ENCODE assay signal across 8 mouse cellular contexts in the genomic region with DNA sequence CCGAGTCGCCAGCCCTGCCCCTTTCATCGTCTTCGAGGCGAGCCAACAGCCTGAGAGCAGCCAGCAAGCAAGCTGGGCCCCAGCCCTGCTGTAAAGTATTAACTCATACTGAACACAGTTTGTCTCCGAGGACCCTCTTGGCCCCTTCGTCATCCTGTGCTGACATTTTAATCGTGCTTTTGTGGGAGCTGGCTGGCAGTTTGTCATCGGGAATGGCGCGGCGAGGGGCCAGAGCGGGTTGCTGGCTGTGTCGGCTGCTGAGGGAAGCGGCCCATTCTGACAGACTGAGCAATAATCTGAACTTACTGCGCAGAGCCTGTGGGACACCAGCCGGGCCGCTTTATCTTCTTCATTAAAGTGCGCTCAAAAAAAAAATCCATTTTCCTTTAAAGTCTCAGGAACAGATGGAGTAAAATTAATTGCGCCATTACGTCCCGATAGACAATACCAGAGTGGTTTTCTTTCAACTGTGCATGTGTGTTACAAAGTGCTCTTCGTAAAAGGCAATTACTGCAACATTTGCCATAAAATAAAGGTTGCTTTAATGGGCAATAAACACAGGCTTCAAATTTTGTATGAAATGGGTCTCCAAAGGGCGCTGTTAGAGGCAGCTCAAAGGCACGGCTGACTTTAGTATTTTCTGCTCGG.
DNase-seq lines count a peak whose midpoint lies in the region; ATAC-seq and TF ChIP-seq lines count a peak whose summit lies in the region.
"Had no signal": no experiment of that assay in that cellular context is flagged by ENCODE, and none has a peak within 500 bp of the region (broad histone marks: within the 10 kb centered on the region; RNA-seq: fewer than 3 reads in every experiment).

No protein-coding gene starts in this region.

- H3K9ac ChIP-seq in limb, embryonic 12.5 days (replicated peaks) = no peak overlapping the region
- H3K9ac ChIP-seq: liver, embryonic 15.5 days had no signal

- no peak for TF ChIP-seq POLR2A in lung, adult 2 months (IDR thresholded peaks at IDR 0.05; ENCODE audit: borderline replicate concordance, extremely low read depth, low read depth, low read length)

- TF ChIP-seq CTCF in lung, adult 2 months (IDR thresholded peaks at IDR 0.05; ENCODE audit: insufficient read depth, low read length) = no peak

- peak; percentile 32 to 70 for DNase-seq in urinary bladder, postnatal 4 days (ENCODE audit: low spot score in 2 of 2)
- DNase-seq in urinary bladder, postnatal 36 days (ENCODE audit: low spot score in 2 of 2) = no peak
- peak; percentile 77 for DNase-seq in heart, embryonic 10.5 days (ENCODE audit: low spot score)
- no peak for DNase-seq in right cerebral cortex, adult 2 months (ENCODE audit: low spot score in 2 of 2)
- no peak for DNase-seq in lung, adult 2 months
- no peak for DNase-seq in adrenal gland, postnatal 36 days

- peak overlapping the region; percentile 51 for H3K4me2 ChIP-seq in limb, embryonic 12.5 days
- H3K4me2 ChIP-seq: liver, embryonic 15.5 days had no signal

- H3K27ac ChIP-seq in heart, embryonic 10.5 days = no peak overlapping the region
- H3K27ac ChIP-seq in limb, embryonic 12.5 days = peak overlapping the region; percentile 59
- H3K27ac ChIP-seq: liver, embryonic 15.5 days had no signal

- H3K27me3 ChIP-seq in heart, embryonic 10.5 days (ENCODE audit: insufficient read depth, poor library complexity, severe bottlenecking) = peaks cover 44% of the 10 kb centered on the region
- H3K27me3 ChIP-seq in limb, embryonic 12.5 days = peaks cover 49% of the 10 kb centered on the region
- H3K27me3 ChIP-seq: liver, embryonic 15.5 days had no signal

- H3K36me3 ChIP-seq in heart, embryonic 10.5 days = no peaks in the 10 kb centered on the region
- H3K36me3 ChIP-seq in limb, embryonic 12.5 days = no peaks in the 10 kb centered on the region
- H3K36me3 ChIP-seq: liver, embryonic 15.5 days had no signal

- peak; percentile 13; the same call in 1 of the 2 replicates for ATAC-seq in limb, embryonic 12.5 days (ENCODE audit: insufficient number of reproducible peaks, insufficient read depth, low FRiP score, low TSS enrichment, low read depth)

- no peaks in the 10 kb centered on the region for H3K9me3 ChIP-seq in heart, embryonic 10.5 days
- H3K9me3 ChIP-seq in limb, embryonic 12.5 days = no peaks in the 10 kb centered on the region
- H3K9me3 ChIP-seq: liver, embryonic 15.5 days had no signal

- H3K4me3 ChIP-seq in heart, embryonic 10.5 days = no peak overlapping the region
- peak overlapping the region; percentile 18 for H3K4me3 ChIP-seq in limb, embryonic 12.5 days (replicated peaks)
- H3K4me3 ChIP-seq in lung, adult 2 months (replicated peaks; ENCODE audit: extremely low read depth, low read depth, low read length) = no peak overlapping the region
- H3K4me3 ChIP-seq: liver, embryonic 15.5 days had no signal

- 57% methylated on average over 26 of the region's 26 CpGs for WGBS in heart, embryonic 10.5 days
- WGBS in limb, embryonic 12.5 days = 5% methylated on average over 26 of the region's 26 CpGs
- 58% methylated on average over 26 of the region's 26 CpGs for WGBS in lung, adult 2 months

- peaks cover 14% of the 10 kb centered on the region for H3K4me1 ChIP-seq in heart, embryonic 10.5 days
- H3K4me1 ChIP-seq in limb, embryonic 12.5 days (replicated peaks) = peaks cover 57% of the 10 kb centered on the region
- H3K4me1 ChIP-seq in lung, adult 2 months (ENCODE audit: control insufficient read depth, insufficient read depth, low read length) = no peaks in the 10 kb centered on the region
- H3K4me1 ChIP-seq: liver, embryonic 15.5 days had no signal

Comparison
In these comparisons a context has a peak if more than half of its experiments do, and no peak if none do; other contexts are left out.
1. DNase-seq: peak in urinary bladder, postnatal 4 days (2 of 2) and heart, embryonic 10.5 days (single experiment); none in urinary bladder, postnatal 36 days (0 of 2), right cerebral cortex, adult 2 months (0 of 2), lung, adult 2 months (single experiment) and adrenal gland, postnatal 36 days (0 of 2).